Mouse (Mus musculus): Measurements from ENCODE around the gene 2210016F16Rik. TPM values are rescaled to one million over a fixed set of nuclear protein-coding genes. Genes with fewer than 3 reads are reported as not detected.
"Not testable (repeated sequence)": the region's sequence is repeated elsewhere in the genome, so short reads cannot be mapped to it uniquely, and the experiment has no call there.

Gene 2210016F16Rik
- total RNA-seq (2021) = 23.3 and 27.3 TPM in 2 replicates
- long read RNA-seq, transcript 2210016F16Rik-201 (4 exons, 3,051 nt) = major isoform, 91 of 104 reads
- long read RNA-seq, partial matches to known transcripts = 1 of 104 reads
- long read RNA-seq, other reads (novel, unspliced or antisense) = 12 of 104 reads

- DNase-seq = peak; percentile 63
Observed at GRCm38 (mm10) chr13:58384779-58385546, at the start of gene 2210016F16Rik. Gene 2210016F16Rik (minus strand): TSS chr13:58385225.

DNA sequence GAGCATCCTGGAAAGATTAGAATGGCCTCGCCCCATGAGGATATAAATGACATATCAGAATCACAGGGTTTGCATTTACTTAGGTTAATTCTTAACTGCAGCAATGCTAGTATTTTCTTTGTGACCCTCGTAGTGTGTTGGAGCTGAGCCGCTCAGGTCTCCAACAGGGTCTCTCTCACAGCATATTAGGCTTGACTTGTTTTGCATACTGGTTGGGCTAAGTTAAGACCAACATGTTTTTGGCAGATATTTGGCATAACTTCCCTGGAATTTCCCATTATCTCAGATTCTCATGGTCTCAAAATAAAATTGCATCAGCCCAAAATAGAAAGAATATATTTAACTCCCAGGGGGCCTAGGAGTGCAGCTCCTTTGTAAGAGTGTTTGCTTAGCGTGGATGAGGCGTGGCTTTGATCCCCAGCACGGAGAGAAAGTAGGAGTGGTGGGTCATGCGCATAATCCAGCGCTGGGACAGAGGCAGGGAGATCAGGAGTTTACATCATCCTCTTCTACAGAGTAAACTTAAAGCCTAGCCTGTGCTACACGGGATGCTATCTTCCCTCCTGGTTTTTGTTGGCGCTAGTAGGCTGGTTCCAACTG lies 38.1 kb upstream of the 2210016F16Rik start:
- DNase-seq = no peak

GRCm38 (mm10) chr13:58422242-58422641 lies 37.2 kb upstream of the 2210016F16Rik start:
- DNase-seq = no peak

GRCm38 (mm10) chr13:58421026-58421425 lies 36.0 kb upstream of the 2210016F16Rik start:
- no peak for DNase-seq

GRCm38 (mm10) chr13:58419266-58419665 lies 34.2 kb upstream of the 2210016F16Rik start:
- DNase-seq = no peak

DNA sequence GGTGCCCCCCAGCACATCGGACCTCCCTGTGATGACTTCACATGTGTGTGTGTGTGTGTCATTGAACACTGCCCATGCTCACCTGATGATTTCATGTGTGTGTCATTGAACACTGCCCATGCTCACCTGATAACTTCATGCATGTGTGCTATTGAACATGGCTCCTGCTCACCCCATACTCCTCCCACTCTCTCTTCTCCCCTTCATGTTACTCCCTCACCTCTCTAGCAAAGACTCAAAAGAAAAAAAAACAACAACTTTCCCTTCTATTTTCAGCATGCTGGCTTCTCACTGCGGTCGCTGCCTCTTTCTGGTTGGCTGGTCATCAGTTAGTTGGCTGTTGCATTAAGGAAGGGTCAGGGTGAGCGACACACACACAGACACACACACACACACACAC lies 33.6 kb upstream of the 2210016F16Rik start:
- DNase-seq = no peak

DNA sequence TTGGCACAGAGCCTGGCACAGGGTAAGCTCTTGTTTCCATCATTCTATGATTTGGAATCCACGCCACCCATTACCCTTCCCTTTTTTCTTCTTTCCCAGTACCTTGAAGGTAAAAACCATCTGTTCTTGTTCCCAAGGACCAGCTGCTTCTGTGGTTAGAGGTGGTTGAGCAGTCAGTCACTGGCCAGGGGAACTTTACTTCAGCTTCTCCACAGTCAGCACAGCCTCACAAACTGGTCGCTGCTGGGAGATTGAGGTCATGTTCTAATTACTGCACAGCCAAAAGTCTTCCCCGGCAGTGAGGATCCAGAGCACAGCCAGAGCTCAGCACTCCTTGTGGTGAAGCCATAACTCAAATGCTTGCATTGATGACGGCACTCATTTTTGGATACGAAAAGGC lies 30.8 kb upstream of the 2210016F16Rik start:
- DNase-seq = no peak

- DNase-seq = peak; percentile 21
Observed at GRCm38 (mm10) chr13:58415374-58415773, 30.3 kb upstream of the 2210016F16Rik start.

- DNase-seq = no peak
Observed at GRCm38 (mm10) chr13:58411073-58411472, 26.0 kb upstream of the 2210016F16Rik start.

- DNase-seq = not testable (repeated sequence)
Observed at GRCm38 (mm10) chr13:58403243-58403642, 18.2 kb upstream of the 2210016F16Rik start, which contains the start of gene Hnrnpk. Gene Hnrnpk (minus strand): TSS chr13:58403343.

DNA sequence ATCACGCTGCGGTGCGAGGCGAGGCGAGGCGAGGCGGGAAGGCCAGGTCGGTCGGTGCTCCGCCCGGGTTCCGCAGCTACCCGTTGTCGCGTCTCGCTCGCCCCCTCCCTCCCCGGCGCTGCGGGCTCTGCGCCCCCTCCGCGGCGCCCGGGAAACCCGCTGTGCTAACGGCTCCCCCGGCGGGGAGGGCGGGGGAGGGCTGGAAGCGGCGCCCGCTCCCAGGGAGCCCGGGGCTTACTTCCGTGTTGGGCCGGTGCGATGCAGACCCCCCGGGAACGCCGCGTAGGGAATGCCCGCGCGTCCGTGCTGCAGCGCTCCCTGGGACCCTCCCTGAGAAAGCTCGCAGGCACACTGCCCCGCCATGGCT lies 17.7 kb upstream of the 2210016F16Rik start:
- DNase-seq = peak; percentile 84

DNA sequence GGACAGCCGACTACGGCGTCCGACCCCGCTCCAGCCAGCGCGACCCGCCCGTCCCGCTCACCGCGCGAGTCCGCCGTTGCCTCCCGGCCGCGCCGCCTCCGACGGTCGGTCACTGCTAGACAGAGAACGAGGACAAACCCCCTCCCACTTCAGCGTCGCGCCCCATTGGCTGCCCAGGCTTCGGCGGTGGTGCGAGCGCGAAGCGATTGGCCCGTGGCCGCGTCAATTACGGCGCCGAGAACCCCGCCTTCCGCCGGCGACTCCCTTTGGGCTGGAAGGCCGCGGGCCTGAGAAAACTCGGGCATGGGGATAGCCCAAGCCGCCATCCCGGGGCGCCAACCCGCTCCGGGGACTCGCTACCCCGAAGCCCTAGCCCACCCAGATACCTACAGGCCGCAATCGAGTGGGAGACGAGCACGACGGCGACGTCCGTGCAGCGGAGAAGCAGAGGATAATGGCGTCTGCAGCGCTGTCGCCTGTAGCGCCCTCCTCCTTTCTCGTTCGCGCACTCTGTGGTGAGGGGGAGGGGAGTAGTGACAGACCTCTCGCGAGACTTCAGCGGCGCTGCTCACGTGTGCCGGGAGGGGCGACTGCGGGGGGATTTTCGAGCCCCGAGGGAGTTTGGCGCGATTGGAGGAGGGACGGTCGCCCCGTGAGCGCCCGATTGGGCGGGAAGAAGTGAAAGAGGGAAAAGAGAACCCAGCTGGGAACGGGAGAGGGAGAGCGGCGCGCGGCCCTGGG lies 17.1 kb upstream of the 2210016F16Rik start, which contains the start of gene Rmi1:
Gene Rmi1, plus strand, starts transcription at position 246 of the 741 bp plus-strand sequence.
- peak; percentile 98 for DNase-seq

DNA sequence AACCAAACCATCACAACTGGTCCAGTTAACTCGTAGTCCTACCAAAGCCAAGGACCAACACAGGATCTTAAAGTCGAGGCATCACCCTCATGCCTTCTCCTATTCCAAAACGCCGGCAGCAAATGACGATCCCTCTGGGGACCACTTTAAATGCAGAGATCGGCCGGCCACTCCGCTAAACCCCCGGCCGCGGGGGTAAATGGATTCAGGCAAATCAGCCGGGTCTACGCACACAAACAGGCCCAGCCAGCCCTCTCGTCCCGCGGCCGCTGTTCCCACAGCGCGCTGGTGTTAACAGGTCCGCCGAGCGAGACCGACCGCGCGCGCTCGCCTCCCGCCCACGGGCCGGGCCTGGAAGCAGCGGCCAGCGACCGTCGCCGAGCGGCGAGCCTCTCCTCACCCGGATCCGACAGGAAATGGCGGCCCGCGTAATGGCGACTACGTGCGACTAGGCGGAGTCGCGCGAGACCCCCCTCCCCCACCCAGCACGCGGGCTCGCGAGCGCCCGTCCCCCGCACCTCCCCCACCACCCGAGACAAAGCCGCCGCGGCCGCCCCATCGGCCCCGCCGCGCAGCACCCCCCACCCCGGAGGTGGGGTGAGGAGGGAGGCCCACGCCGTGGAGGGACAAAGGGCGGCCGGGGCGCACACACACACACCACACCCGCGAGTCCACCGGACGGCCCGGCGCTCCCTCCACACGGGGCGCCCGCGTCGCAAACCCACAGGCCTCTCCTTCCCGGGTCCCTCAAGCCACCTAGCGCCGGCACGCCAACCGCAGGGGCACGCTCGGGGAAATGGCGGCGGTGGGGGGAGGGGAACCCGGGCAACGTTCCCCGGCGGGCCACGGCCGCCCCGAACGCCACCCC lies 16.3 kb upstream of the 2210016F16Rik start:
- peak; percentile 83 for DNase-seq

GRCm38 (mm10) chr13:58400576-58400975 lies 15.6 kb upstream of the 2210016F16Rik start:
- DNase-seq = no peak

GRCm38 (mm10) chr13:58397651-58398050 lies 12.6 kb upstream of the 2210016F16Rik start:
- DNase-seq = no peak

- not testable (repeated sequence) for DNase-seq
Observed at GRCm38 (mm10) chr13:58394392-58394791, 9.4 kb upstream of the 2210016F16Rik start.

DNA sequence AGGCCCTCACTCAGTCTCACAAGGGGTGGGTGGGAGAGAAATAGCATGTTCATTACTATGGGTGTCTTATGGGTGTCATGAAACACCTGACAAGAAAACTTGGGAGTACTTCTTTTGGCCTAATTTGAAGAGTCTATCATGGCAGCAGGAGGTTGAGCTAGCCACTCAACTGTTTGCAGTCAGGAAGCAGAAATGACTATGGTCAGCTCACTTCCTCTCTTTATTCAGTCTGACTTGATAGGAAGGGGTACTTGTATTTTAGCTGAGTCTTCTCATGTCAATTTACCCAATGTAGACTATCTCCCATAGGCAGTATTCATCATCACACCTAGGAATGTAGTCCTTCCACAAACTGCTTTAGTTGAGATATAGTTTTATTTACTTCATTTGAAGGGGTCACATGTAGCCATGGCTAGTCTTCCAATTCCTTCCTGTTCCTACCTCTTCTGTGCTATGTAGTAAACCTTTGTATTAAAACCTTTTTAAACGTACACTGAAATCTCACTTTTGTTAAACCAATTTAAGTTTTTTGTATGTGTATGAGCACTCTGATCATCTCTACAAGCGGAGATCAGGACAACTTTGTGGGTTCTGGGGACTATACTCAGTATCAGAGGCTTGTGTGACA lies 4.4 kb upstream of the 2210016F16Rik start:
- DNase-seq = no peak

DNA sequence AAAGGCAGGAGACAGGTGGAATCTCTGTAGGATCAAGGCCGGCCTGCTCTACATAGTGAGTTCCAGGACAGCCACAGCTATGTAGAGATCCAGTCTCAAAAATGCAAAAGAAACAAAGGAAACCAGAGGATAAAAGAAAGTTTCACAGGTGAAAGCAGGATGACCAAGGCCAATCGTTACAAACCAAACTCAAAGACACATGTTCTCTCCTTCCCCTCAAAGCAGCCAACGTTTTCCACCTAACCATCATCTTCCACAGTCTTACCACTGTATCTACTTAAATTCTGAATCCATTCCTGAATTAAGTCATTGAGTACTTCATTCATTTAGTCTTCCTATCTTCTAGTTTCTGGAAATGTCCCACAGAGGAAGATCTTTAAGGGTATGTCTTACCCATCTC lies 3.4 kb upstream of the 2210016F16Rik start:
- no peak for DNase-seq

GRCm38 (mm10) chr13:58387948-58388347 lies 2.9 kb upstream of the 2210016F16Rik start:
- peak; percentile 66 for DNase-seq

DNA sequence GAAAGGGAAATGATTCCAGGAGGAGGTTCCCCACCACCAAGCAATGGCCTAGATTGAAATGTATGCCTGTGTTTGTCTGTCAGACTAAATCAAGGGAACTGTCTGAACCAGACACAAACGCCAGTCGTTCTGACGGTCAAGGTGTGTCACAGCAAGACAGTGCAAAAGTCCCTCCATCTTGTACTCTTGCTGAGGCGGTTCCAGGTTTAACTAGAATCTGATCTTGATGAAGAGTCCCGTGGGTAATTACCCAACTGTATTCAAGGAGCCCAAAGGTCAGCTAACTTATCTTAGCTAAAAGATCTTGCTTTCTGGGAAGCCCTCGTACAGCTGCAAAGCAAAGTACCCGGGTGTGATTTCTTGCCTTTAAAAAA lies 509 bp upstream of the 2210016F16Rik start:
- no peak for DNase-seq

- DNase-seq = no peak
Observed at GRCm38 (mm10) chr13:58384371-58384770, 654 bp downstream of the 2210016F16Rik start.
